Mouse (Mus musculus) kidney, adult 2 months (tissue): ENCODE results near the gene Best3.

ENCODE experiments used
- CTCF ChIP-seq: fragments of 200-500 bp; conservative IDR thresholded peaks from 2 replicates; pipeline ENCODE4 v1.5.1; 2011; ENCODE audit warnings: low read depth, mild to moderate bottlenecking, control low read depth, low read length, moderate library complexity, mixed read lengths; ENCODE audit not compliant: insufficient read depth, insufficient read length
- POLR2A ChIP-seq: fragments of 200-500 bp; IDR thresholded peaks from one replicate; pipeline ENCODE4 v1.6.1; 2011; ENCODE audit warnings: low read depth, low read length, control low read depth

- TF ChIP-seq POLR2A (no peak), CTCF (peak; percentile 60)
Observed at GRCm38 (mm10) chr10:116980888-116981287, 5.2 kb upstream of the Best3 start.
